Mouse (Mus musculus): Measurements from ENCODE around the gene Shld2. TPM values are rescaled to one million over a fixed set of nuclear protein-coding genes. Genes with fewer than 3 reads are reported as not detected.

Shld2 gene
- polyA plus RNA-seq, 2 experiments from 2014 or later = 8.3 to 9.2 TPM

DNA sequence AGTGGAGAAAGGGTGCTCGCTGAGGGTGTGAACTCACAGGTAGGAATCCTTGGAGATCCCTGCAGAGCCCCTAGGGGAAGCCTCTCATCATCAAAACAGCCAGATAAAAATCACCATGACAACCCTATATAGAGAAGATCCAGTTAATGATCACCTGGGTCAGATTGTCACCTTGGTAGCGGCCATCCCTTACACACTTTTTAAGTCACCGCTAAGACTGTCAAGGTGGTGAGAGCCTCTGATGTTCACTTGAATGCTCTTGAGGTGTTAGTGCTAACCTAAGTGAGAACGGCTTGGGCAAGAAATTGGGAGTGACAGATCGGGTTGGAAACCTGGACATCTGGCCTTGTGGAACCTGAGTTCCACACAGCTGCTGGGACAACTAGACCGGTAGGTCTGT, 91.0 kb downstream of the Shld2 start, which contains the start of gene Syt15:
Gene Syt15 (plus strand): TSS at position 301 of the 400 bp plus-strand sequence.
- no peak for ATAC-seq

DNA sequence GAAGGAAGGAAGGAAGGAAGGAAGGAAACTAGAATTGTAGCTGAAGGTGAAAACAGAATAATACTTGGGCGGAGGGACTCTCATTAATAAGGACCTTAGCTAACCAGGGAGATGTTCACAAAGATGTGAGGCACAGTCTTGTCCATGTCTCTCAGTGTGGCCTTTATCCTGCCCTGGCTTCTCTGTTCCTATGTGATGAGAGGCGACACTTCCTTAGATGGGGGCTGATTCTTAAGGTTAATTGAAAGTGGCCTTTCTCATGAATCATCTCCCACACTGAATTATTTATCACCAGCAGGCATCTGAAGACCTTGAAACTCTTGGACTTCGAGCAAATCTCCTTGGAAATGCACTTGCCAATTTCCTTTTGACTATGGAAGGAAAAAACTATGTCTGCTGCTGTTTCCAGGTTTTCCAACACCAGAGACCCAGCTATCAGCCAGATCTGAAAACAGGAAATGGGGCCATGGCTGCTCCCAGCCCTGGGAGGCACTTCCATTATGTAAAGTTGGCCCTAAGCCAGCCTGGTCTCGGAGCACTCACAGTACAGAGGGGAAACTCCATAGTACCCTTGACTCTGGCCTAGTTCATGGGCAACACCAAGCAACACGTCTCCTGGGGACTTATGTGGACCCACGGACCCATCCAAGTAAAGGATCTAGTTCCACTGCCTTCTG, 94.7 kb downstream of the Shld2 start:
- no peak for ATAC-seq

DNA sequence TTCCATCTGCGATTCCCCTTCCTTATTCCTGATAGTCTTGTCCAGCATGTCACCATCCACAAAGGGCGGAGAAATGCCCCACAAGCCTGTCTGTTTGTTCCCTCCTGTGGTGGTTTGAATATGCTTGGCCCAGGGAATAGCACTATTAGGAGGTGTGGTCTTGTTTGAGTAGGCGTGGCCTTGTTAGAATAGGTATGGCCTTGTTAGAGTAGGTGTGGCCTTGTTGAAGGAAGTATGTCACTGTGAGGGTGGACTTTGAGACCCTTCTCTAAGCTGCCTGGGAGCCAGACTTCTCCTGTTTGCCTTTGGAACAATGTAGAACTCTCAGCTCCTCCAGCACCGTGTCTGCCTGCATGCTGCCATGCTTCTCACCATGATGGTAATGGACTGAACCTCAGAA, 100.4 kb downstream of the Shld2 start:
- ATAC-seq = no peak

DNA sequence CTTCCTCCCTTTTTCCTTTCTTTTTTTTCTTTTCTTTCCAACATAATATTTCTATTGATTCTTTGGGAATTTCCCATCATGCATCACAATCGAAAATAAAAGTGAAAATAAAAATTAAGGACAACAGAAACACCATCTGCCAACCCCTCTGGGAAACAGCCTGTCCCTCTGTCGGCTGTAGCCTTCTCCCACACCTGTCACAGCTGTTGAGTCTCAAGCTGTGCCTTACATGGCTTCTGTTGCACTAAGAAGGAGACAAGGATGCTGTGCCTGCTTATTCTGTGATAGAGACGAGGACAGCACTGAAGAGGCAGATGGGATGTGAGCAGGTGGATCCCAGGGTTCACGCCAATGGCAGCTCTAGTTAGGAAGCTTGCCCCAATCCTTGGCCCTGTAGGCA, 101.2 kb downstream of the Shld2 start:
- ATAC-seq = no peak

DNA sequence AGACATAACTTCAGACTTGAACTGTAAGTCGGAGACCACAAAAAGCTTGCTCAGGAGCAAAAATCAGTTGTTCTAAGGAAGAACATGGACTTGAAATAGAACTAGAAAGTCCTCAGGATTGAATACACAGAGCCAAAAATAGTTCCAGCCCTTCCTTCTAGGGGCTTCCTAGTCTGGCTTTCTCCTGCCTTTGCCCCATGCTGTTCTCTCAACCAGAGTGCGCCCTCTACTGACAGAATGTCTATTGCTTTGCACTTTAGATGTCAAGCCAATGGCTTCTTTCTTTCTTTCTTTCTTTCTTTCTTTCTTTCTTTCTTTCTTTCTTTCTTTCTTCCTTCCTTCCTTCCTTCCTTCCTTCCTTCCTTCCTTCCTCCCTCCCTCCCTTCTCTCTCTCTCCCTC, 101.6 kb downstream of the Shld2 start:
- ATAC-seq = no peak

DNA sequence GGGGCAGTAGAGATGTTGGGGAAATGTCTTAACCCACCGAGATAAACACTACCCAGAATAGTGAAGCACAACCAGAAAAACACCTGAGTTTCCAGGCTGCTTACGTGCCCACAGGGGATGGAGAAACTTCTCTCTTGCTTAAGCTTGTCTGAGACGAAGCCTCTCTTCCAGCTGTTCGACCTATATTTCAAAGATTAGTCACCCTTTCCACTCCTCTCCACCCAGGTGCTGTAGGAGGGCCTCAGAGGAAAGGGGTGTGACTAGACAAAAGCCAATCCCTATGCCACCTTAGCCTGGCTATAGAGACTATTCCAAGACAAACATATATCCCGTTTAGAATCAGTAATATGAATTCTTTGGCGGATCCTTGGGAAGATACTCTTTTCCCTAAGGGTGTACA, 102.3 kb downstream of the Shld2 start:
- ATAC-seq = no peak

DNA sequence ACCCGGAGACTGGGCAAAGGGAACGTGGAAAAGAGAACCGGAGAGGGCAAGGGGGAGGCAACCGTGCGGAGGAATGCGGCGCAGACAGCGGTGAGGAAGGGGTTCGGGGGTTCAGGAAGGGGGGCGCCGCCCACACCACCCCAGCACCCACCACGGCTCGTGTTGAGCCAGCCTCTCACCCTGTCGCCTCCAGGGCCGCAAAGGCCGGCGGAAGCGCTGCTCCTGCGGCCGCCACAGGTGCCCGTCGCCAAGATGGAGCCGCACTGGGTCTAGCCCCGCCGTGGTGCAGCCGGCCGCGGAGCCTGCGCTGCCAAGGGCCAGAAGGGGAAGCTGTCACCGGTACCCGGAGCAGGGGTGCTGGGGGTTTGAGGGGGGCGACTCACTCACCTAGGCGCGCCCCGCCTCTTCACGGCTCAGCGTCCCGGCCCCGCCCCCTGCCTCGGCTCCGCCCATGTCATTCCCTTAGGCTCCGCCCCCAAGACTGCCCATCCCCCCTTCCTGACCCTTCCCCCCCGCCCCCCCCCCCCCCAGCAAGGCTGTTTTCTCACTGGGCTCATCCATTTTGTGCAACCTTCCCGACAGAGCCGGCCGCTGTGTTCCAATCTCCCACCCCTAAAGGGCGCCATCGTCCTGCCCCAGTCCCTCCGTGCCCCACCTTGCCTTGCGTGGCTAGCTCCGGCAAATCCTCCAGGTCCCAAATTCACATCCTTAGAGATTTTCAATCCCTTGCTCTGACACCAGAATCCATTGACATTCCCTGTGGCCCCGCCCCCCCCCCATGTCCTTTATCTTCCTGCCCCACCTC, 108.9 kb downstream of the Shld2 start, which contains the start of gene Gprin2:
Gene Gprin2 (minus strand): TSS at position 423 of the 805 bp plus-strand sequence.
- ATAC-seq = no peak

DNA sequence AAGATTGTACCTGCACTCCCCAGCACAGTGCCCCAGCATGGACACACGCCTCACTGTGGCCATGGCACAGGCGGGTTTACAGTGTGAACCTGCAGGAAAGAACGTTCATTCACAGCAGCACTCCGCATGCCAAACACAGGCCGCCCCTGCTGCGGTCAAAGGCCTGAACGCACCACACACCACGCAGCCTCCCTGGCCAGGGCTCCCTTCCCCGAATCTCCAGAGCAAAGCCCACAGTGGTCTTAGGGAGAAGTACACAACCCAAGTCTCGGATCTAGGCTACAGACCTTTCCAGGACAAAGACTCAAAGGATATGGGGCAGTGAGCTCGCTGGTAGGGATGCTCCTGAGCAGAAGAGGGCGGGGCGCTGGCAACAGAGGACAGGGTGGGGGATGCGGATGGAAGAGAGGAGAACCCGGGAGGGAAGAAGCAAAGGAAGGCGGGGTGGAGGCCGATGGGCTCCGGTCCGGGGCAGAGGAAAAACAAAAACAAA, 109.5 kb downstream of the Shld2 start:
- no peak for ATAC-seq

DNA sequence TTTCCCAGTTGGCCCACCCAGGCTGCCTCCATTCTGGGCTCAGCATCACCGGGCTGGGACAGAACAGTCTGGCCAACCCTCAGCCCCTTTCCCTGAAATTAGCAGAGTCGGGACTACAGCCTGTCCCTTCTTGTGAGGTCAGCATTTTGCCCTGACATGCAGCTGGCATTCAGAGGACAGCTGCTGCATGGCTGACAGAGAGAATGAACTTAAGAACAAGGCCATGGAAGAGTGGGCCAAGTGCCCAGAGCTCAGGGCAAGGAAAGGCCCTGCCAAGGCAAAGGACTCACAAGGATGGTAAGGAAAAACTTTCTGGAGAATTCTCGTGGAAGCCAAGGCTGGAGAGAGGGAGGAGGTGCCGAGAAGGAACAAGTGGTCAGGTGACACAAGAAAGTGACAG, 113.6 kb downstream of the Shld2 start:
- ATAC-seq = no peak

DNA sequence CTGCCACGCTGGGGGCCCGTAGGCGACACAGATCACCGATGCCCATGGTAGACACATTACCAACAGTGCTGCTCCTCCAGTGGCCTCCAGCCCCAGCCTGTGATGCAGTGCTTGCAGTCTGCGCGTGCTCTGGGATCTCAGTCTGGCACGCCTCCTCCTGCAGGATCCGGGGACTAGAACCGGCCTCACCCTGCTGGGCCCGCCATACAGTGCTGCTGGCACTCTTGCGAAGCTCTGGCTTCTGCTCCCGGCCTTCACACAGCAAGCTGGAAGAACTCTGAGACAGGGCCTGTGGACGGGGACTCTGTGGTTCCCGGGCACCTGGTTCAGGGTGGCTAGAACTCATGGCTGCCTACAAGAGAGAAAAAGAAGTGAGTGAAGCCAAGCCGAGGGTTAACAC, 114.8 kb downstream of the Shld2 start:
- ATAC-seq = no peak

DNA sequence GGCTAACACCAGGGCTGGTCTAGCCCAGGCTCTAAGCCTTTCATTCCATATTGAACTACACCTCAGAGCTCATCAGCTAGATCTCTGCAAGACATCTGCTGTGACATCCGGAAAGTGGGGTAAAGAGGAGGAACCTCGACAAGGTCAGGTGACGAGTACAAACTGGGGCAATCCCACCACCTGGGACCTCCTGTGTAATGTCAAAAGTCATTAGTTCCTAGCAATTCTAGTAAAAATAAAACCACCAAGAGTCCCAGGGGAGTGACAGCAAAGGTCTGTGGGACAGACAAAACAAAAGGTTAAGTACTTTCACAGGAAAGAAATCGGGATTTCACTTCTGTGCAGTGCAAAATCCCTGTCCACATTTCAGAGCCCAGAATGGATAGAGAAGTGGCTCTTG, 116.4 kb downstream of the Shld2 start:
- no peak for ATAC-seq

DNA sequence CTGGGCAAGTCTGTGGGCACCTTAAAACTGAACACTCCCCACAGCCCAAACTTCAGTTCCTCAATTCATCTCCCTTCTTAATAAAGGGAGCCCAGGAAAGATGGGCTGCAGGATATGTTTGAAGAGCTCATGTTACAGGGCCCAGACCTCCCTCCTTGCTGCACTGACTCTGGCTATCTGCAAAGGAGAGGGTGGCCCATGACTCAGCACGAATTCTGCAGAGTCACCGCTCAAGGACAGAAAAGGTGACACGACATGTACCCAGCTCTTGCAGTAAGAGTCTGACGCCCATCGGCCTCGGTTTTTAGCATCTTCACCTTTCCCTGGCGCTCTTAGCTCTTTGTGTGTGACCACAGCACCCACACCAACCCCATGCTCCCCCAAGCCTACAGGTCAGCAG, 119.9 kb downstream of the Shld2 start:
- no peak for ATAC-seq

DNA sequence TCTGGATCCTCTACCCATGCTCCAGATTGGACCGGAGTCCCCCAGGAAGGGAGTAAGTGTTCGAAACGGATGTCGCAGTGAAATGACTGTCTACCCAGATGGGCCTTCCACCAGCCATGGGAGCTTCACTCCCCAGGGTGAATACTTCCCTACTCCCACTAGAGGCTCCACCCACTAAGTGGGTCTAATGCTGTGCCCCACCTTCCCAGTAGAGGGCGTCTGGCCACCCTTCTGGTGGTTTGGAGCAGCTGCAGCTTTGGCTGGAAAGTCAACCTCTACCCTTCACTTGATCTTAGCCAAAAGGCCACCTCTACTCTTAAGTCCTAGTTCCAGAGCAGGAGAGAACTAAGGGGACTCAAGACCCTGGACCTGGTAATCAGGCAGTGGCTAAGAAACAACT, 121.7 kb downstream of the Shld2 start:
- no peak for ATAC-seq

Other genes with a start within 250 kb of the Shld2 start
- gene Anxa8, start 224.5 kb downstream of the Shld2 start, polyA plus RNA-seq (2017; shearing (Covaris generic)) = not detected
- not detected for gene A630023A22Rik, start 207.7 kb downstream of the Shld2 start, polyA plus RNA-seq (2017; shearing (Covaris generic))
- not detected for gene Npy4r, start 158.0 kb downstream of the Shld2 start, polyA plus RNA-seq (2017; shearing (Covaris generic))
- not detected for gene Gprin2, start 108.8 kb downstream of the Shld2 start, polyA plus RNA-seq (2017; shearing (Covaris generic))
- gene Syt15, start 90.9 kb downstream of the Shld2 start, polyA plus RNA-seq (2017; shearing (Covaris generic)) = under 1 TPM in 1 of 2 experiments, not detected in 1; 0.19 TPM
- gene Glud1, start 234 bp upstream of the Shld2 start, polyA plus RNA-seq (2017; shearing (Covaris generic)) = 10 to 100 TPM; 37.3 to 50.1 TPM
- not detected for gene Fam25c, start 44.9 kb upstream of the Shld2 start, polyA plus RNA-seq (2017; shearing (Covaris generic))
- gene Sncg, start 64.3 kb upstream of the Shld2 start, polyA plus RNA-seq (2017; shearing (Covaris generic)) = not detected
- gene Mmrn2, start 65.0 kb upstream of the Shld2 start, polyA plus RNA-seq (2017; shearing (Covaris generic)) = not detected
- under 1 TPM; 0.38 to 0.40 TPM for gene Bmpr1a, start 192.8 kb upstream of the Shld2 start, polyA plus RNA-seq (2017; shearing (Covaris generic))
- not detected for gene 9230112D13Rik, start 212.3 kb upstream of the Shld2 start, polyA plus RNA-seq (2017; shearing (Covaris generic))